Mouse (Mus musculus) ES-Bruce4 (cell line): ENCODE data around the gene Lingo2.

Source experiments
- CTCF ChIP-seq: IDR thresholded peaks from one replicate; pipeline ENCODE4 v1.8.1; 2011; ENCODE audit warnings: low read depth, low read length
- EP300 ChIP-seq: IDR thresholded peaks from 2 replicates; pipeline ENCODE4 v1.6.1; 2011; ENCODE audit warnings: low read depth, low read length; ENCODE audit not compliant: insufficient read depth
- POLR2A ChIP-seq: IDR thresholded peaks from one replicate; pipeline ENCODE4 v1.8.1; 2011; ENCODE audit warnings: low read length; ENCODE audit not compliant: insufficient read depth

GRCm38 (mm10) chr4:35934056-35934661 is 1017.4 kb downstream of the Lingo2 start:
- TF ChIP-seq CTCF (no peak), EP300 (no peak), POLR2A (no peak)
